Mouse (Mus musculus): ENCODE measurements around the gene Pom121.
A peak's percentile ranks its signal among the peaks of the same experiment; 100 is the strongest.

- peak; percentile 45 for TF ChIP-seq CTCF (IDR thresholded peaks at IDR 0.05)
- no peak for TF ChIP-seq EP300 (IDR thresholded peaks at IDR 0.05)
Measured at GRCm38 (mm10) chr5:135337575-135337974, 56.8 kb downstream of the Pom121 start.
